Mouse (Mus musculus): ENCODE measurements at regions not wholly inside any gene's neighbourhood (a gene's known extent, or its start where the extent isn't known, plus 50 kb on each side); places are given as distances from the start of the nearest gene placed in this dataset.

- TF ChIP-seq CTCF (IDR thresholded peaks at IDR 0.05; ENCODE audit: control insufficient read depth, insufficient read depth, insufficient read length) (no peak), USF1 (IDR thresholded peaks at IDR 0.05; ENCODE audit: low read depth) (no peak), MYOG (IDR thresholded peaks at IDR 0.05; ENCODE audit: control insufficient read depth, extremely low read depth, insufficient read length) (no peak), MAX (IDR thresholded peaks at IDR 0.05) (no peak), CEBPB (IDR thresholded peaks at IDR 0.05; ENCODE audit: low read depth) (no peak), FOSL1 (IDR thresholded peaks at IDR 0.05; ENCODE audit: insufficient read depth, low read length, poor library complexity, severe bottlenecking) (no peak)
These were observed 311.5 kb downstream of the Glrx3 start for GRCm38 (mm10) chr7:137748936-137749335.

Measured in C2C12 (cell line).